Mouse (Mus musculus): ENCODE measurements around the gene Zfp661. TPM values are rescaled to one million over a fixed set of nuclear protein-coding genes. Genes with fewer than 3 reads are reported as not detected.

The Zfp661 gene
- polyA plus RNA-seq, 1 experiment from 2014 or later = 7.8 TPM

DNA sequence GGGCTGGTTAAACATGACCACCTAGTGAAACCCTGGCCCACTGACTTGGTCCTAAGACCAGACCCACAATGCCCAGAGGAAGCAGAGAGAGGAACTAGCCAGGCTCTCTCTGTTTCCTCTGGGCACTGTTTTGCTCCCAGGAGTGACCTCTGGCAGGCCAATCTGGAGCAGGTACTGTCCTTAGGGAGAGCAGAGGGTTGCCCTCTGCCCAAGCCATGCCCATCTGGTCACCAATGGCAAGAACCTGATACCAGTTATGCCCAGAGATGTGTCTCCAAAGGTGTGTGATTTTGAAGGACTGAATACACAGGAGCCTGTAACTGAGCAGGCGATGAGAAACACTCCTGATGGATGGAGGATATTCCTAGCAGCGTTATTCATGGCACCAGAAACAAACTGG lies 45.2 kb downstream of the Zfp661 start:
- Histone ChIP-seq H3K36me3 (ENCODE audit: control insufficient read depth, insufficient read depth, low read length) (no peaks in the 10 kb centered on the region), H3K9ac (ENCODE audit: low read depth, low read length) (no peak overlapping the region), H3K4me3 (ENCODE audit: low read depth, low read length) (no peak overlapping the region), H3K9me3 (ENCODE audit: control insufficient read depth, low read length) (no peaks in the 10 kb centered on the region), H3K27ac (ENCODE audit: low read depth, low read length) (no peak overlapping the region), H3K27me3 (ENCODE audit: control insufficient read depth, insufficient read depth, low read length) (peaks cover 37% of the 10 kb centered on the region), H3K4me1 (replicated peaks; ENCODE audit: control insufficient read depth, insufficient read depth, low read length) (no peaks in the 10 kb centered on the region; the same call in 1 of the 2 replicates), H3K4me2 (replicated peaks; ENCODE audit: low read depth, low read length) (no peak overlapping the region)
- no peak for DNase-seq (ENCODE audit: low spot score)
- WGBS = 90% methylated on average over 2 of the region's 2 CpGs
- no peak for ATAC-seq (ENCODE audit: low FRiP score)

GRCm38 (mm10) chr2:127541185-127541584 lies 45.7 kb downstream of the Zfp661 start, which contains the start of gene Prom2:
Prom2 (minus strand) TSS chr2:127541467.
- Histone ChIP-seq H3K27me3 (ENCODE audit: control insufficient read depth, insufficient read depth, low read length) (peaks cover 37% of the 10 kb centered on the region), H3K9me3 (ENCODE audit: control insufficient read depth, low read length) (no peaks in the 10 kb centered on the region), H3K4me2 (replicated peaks; ENCODE audit: low read depth, low read length) (peak within 1 kb of the TSS; percentile 11), H3K4me1 (replicated peaks; ENCODE audit: control insufficient read depth, insufficient read depth, low read length) (no peaks in the 10 kb centered on the region; the same call in 1 of the 2 replicates), H3K9ac (ENCODE audit: low read depth, low read length) (no peak within 1 kb of the TSS), H3K36me3 (ENCODE audit: control insufficient read depth, insufficient read depth, low read length) (no peaks in the 10 kb centered on the region), H3K27ac (ENCODE audit: low read depth, low read length) (no peak within 1 kb of the TSS), H3K4me3 (ENCODE audit: low read depth, low read length) (peak within 1 kb of the TSS; percentile 23)
- no peak for ATAC-seq (ENCODE audit: low FRiP score)
- DNase-seq (ENCODE audit: low spot score) = peak; percentile 26
- WGBS = 3% methylated on average over 29 of the region's 29 CpGs

GRCm38 (mm10) chr2:127539494-127539893 lies 47.4 kb downstream of the Zfp661 start:
- H3K9ac ChIP-seq (ENCODE audit: low read depth, low read length) = no peak overlapping the region
- H3K27ac ChIP-seq (ENCODE audit: low read depth, low read length) = no peak overlapping the region
- no peak for ATAC-seq (ENCODE audit: low FRiP score)
- WGBS = 27% methylated on average over 4 of the region's 4 CpGs
- peaks cover 37% of the 10 kb centered on the region for H3K27me3 ChIP-seq (ENCODE audit: control insufficient read depth, insufficient read depth, low read length)
- H3K4me1 ChIP-seq (replicated peaks; ENCODE audit: control insufficient read depth, insufficient read depth, low read length) = no peaks in the 10 kb centered on the region; the same call in 1 of the 2 replicates
- H3K9me3 ChIP-seq (ENCODE audit: control insufficient read depth, low read length) = no peaks in the 10 kb centered on the region
- no peaks in the 10 kb centered on the region for H3K36me3 ChIP-seq (ENCODE audit: control insufficient read depth, insufficient read depth, low read length)
- peak; percentile 54 for DNase-seq (ENCODE audit: low spot score)
- no peak overlapping the region for H3K4me3 ChIP-seq (ENCODE audit: low read depth, low read length)
- H3K4me2 ChIP-seq (replicated peaks; ENCODE audit: low read depth, low read length) = no peak overlapping the region

GRCm38 (mm10) chr2:127537548-127537947 lies 49.3 kb downstream of the Zfp661 start:
- DNase-seq (ENCODE audit: low spot score) (no peak), ATAC-seq (ENCODE audit: low FRiP score) (no peak)
- 66% methylated on average over 3 of the region's 3 CpGs for WGBS
- no peaks in the 10 kb centered on the region for H3K9me3 ChIP-seq (ENCODE audit: control insufficient read depth, low read length)
- H3K4me2 ChIP-seq (replicated peaks; ENCODE audit: low read depth, low read length) = no peak overlapping the region
- H3K27me3 ChIP-seq (ENCODE audit: control insufficient read depth, insufficient read depth, low read length) = peaks cover 33% of the 10 kb centered on the region
- H3K9ac ChIP-seq (ENCODE audit: low read depth, low read length) = no peak overlapping the region
- H3K4me3 ChIP-seq (ENCODE audit: low read depth, low read length) = no peak overlapping the region
- H3K4me1 ChIP-seq (replicated peaks; ENCODE audit: control insufficient read depth, insufficient read depth, low read length) = no peaks in the 10 kb centered on the region; the same call in 1 of the 2 replicates
- no peaks in the 10 kb centered on the region for H3K36me3 ChIP-seq (ENCODE audit: control insufficient read depth, insufficient read depth, low read length)
- no peak overlapping the region for H3K27ac ChIP-seq (ENCODE audit: low read depth, low read length)

DNA sequence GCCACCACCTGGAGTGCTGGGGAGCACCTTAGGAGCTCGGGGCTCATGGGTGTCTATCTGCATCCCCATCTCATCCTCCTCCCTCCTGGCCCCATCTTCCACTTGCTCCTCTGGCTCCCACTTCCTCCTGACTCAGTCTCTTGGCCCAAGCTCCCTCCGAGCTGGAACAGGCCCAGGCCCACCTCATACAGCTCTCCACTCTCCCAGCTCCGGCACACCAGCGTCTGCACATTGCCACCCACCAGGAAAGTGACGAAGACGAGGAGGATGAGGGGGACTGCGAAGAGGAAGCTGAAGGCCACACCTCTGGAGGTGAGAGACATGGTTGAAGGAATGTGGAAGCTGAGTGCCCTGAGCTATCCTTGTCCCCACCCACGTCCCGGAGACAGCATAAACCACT lies 51.5 kb downstream of the Zfp661 start:
- Histone ChIP-seq H3K4me2 (replicated peaks; ENCODE audit: low read depth, low read length) (no peak overlapping the region), H3K27me3 (ENCODE audit: control insufficient read depth, insufficient read depth, low read length) (peaks cover 15% of the 10 kb centered on the region)

GRCm38 (mm10) chr2:127532379-127532778 lies 54.5 kb downstream of the Zfp661 start:
- peak; percentile 63 for DNase-seq (ENCODE audit: low spot score)
- WGBS = 14% methylated on average over 9 of the region's 9 CpGs
- H3K27ac ChIP-seq (ENCODE audit: low read depth, low read length) = no peak overlapping the region
- H3K4me3 ChIP-seq (ENCODE audit: low read depth, low read length) = no peak overlapping the region
- no peak overlapping the region for H3K4me2 ChIP-seq (replicated peaks; ENCODE audit: low read depth, low read length)
- no peaks in the 10 kb centered on the region for H3K4me1 ChIP-seq (replicated peaks; ENCODE audit: control insufficient read depth, insufficient read depth, low read length)
- peaks cover 3% of the 10 kb centered on the region; the same call in 1 of the 2 replicates for H3K27me3 ChIP-seq (ENCODE audit: control insufficient read depth, insufficient read depth, low read length)
- H3K9me3 ChIP-seq (ENCODE audit: control insufficient read depth, low read length) = no peaks in the 10 kb centered on the region
- H3K36me3 ChIP-seq (ENCODE audit: control insufficient read depth, insufficient read depth, low read length) = no peaks in the 10 kb centered on the region
- no peak overlapping the region for H3K9ac ChIP-seq (ENCODE audit: low read depth, low read length)
- no peak for ATAC-seq (ENCODE audit: low FRiP score)

More for the DNA sequence above, 51.5 kb downstream of the Zfp661 start:
- ATAC-seq (ENCODE audit: low FRiP score) (no peak), DNase-seq (ENCODE audit: low spot score) (no peak)
- Histone ChIP-seq H3K9ac (ENCODE audit: low read depth, low read length) (no peak overlapping the region), H3K4me1 (replicated peaks; ENCODE audit: control insufficient read depth, insufficient read depth, low read length) (no peaks in the 10 kb centered on the region), H3K4me3 (ENCODE audit: low read depth, low read length) (no peak overlapping the region), H3K27ac (ENCODE audit: low read depth, low read length) (no peak overlapping the region), H3K36me3 (ENCODE audit: control insufficient read depth, insufficient read depth, low read length) (no peaks in the 10 kb centered on the region), H3K9me3 (ENCODE audit: control insufficient read depth, low read length) (no peaks in the 10 kb centered on the region)
- WGBS = 84% methylated on average over 9 of the region's 9 CpGs

- Histone ChIP-seq H3K27me3 (ENCODE audit: control insufficient read depth, insufficient read depth, low read length) (peaks cover 3% of the 10 kb centered on the region; the same call in 1 of the 2 replicates), H3K4me2 (replicated peaks; ENCODE audit: low read depth, low read length) (no peak overlapping the region), H3K27ac (ENCODE audit: low read depth, low read length) (no peak overlapping the region), H3K4me1 (replicated peaks; ENCODE audit: control insufficient read depth, insufficient read depth, low read length) (no peaks in the 10 kb centered on the region), H3K9ac (ENCODE audit: low read depth, low read length) (no peak overlapping the region), H3K36me3 (ENCODE audit: control insufficient read depth, insufficient read depth, low read length) (no peaks in the 10 kb centered on the region), H3K4me3 (ENCODE audit: low read depth, low read length) (no peak overlapping the region), H3K9me3 (ENCODE audit: control insufficient read depth, low read length) (no peaks in the 10 kb centered on the region)
- WGBS = 88% methylated on average over 2 of the region's 2 CpGs
- DNase-seq (ENCODE audit: low spot score) = no peak
- no peak for ATAC-seq (ENCODE audit: low FRiP score)
Measured at GRCm38 (mm10) chr2:127531592-127531991, 55.3 kb downstream of the Zfp661 start.

DNA sequence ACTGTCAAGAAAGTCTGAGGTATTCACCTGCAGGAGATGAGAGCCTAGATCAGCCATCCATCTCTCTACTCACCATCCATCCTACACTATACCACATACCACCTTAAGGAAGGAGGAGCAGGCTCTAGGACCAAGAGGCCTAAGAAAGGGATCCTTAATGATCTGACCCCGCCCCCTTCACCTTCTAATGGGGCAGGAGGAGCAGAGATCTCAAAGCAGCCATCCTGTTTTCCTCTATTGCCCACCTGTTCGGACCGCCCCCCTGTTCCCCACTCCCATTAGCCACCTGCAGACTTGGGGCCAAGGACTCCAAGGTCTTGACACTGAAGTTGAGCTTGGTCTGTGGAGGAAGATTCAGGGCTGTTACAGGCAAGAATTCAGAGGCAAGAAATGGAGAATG lies 56.5 kb downstream of the Zfp661 start:
- Histone ChIP-seq H3K27me3 (ENCODE audit: control insufficient read depth, insufficient read depth, low read length) (peaks cover 3% of the 10 kb centered on the region; the same call in 1 of the 2 replicates), H3K4me2 (replicated peaks; ENCODE audit: low read depth, low read length) (no peak overlapping the region), H3K36me3 (ENCODE audit: control insufficient read depth, insufficient read depth, low read length) (no peaks in the 10 kb centered on the region), H3K9ac (ENCODE audit: low read depth, low read length) (no peak overlapping the region), H3K4me1 (replicated peaks; ENCODE audit: control insufficient read depth, insufficient read depth, low read length) (no peaks in the 10 kb centered on the region), H3K9me3 (ENCODE audit: control insufficient read depth, low read length) (no peaks in the 10 kb centered on the region), H3K27ac (ENCODE audit: low read depth, low read length) (no peak overlapping the region), H3K4me3 (ENCODE audit: low read depth, low read length) (no peak overlapping the region)
- 72% methylated on average over 3 of the region's 3 CpGs for WGBS
- DNase-seq (ENCODE audit: low spot score) (no peak), ATAC-seq (ENCODE audit: low FRiP score) (no peak)

- DNase-seq (ENCODE audit: low spot score) (no peak), ATAC-seq (ENCODE audit: low FRiP score) (no peak)
- no peak overlapping the region for H3K27ac ChIP-seq (ENCODE audit: low read depth, low read length)
- no peaks in the 10 kb centered on the region for H3K36me3 ChIP-seq (ENCODE audit: control insufficient read depth, insufficient read depth, low read length)
- H3K9me3 ChIP-seq (ENCODE audit: control insufficient read depth, low read length) = no peaks in the 10 kb centered on the region
- H3K4me2 ChIP-seq (replicated peaks; ENCODE audit: low read depth, low read length) = no peak overlapping the region
- no peaks in the 10 kb centered on the region for H3K27me3 ChIP-seq (ENCODE audit: control insufficient read depth, insufficient read depth, low read length)
- WGBS = 82% methylated on average over 3 of the region's 3 CpGs
- no peak overlapping the region for H3K9ac ChIP-seq (ENCODE audit: low read depth, low read length)
- H3K4me1 ChIP-seq (replicated peaks; ENCODE audit: control insufficient read depth, insufficient read depth, low read length) = peaks cover 2% of the 10 kb centered on the region; the same call in 1 of the 2 replicates
- no peak overlapping the region for H3K4me3 ChIP-seq (ENCODE audit: low read depth, low read length)
Measured at GRCm38 (mm10) chr2:127525004-127525775, 61.7 kb downstream of the Zfp661 start.

Measured in hindbrain, embryonic 11.5 days (tissue).